Comparison of ENCODE assay signal across 8 mouse cellular contexts in the genomic region with DNA sequence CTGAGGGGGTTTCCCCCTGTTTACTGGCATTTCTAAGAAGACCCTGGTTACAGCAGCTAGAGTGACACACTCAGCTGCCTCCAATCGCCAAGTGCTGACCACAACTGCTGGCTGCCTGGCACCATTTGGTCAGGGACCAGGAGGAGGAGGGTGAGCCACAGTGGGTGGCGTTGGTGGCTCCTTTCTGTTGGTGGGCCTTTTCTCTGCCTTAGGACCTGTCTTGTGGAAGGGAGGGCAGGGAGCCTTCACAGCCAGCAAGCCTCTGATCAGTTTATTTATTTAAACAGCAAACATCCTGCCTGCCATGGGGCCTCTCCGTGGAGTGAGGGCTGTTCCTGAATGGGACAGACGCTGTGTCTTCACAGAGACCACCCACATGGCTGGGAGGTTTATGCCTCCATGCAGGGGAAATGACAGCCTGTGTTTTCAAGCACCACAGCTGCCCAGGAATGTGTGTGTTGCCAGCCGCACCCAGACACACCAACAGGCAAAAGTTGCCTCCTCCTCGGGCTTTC.
DNase-seq lines count a peak whose midpoint lies in the region; ATAC-seq lines count a peak whose summit lies in the region.

No protein-coding gene starts in this region.

- H3K9ac ChIP-seq in limb, embryonic 11.5 days (ENCODE audit: low read length) = no peak overlapping the region

- H3K27ac ChIP-seq in limb, embryonic 11.5 days (replicated peaks; ENCODE audit: low read depth, low read length) = peak overlapping the region; percentile 59

- no peaks in the 10 kb centered on the region for H3K36me3 ChIP-seq in limb, embryonic 11.5 days (ENCODE audit: control insufficient read depth, insufficient read depth, low read length)

- no peaks in the 10 kb centered on the region for H3K27me3 ChIP-seq in limb, embryonic 11.5 days (ENCODE audit: control insufficient read depth, insufficient read depth, low read length)

- H3K9me3 ChIP-seq in limb, embryonic 11.5 days (ENCODE audit: control insufficient read depth, low read length) = no peaks in the 10 kb centered on the region

- no peak overlapping the region for H3K4me2 ChIP-seq in limb, embryonic 11.5 days (ENCODE audit: low read depth, severe bottlenecking)

- H3K4me1 ChIP-seq in limb, embryonic 11.5 days (ENCODE audit: control insufficient read depth, insufficient read depth, low read length) = peaks cover 12% of the 10 kb centered on the region

- peak; percentile 79; the same call in 1 of the 2 replicates for ATAC-seq in limb, embryonic 11.5 days (ENCODE audit: insufficient number of reproducible peaks, low FRiP score, low TSS enrichment, low read depth)

- no peak overlapping the region for H3K4me3 ChIP-seq in limb, embryonic 11.5 days (ENCODE audit: low read depth, low read length)

- 3% methylated on average over 6 of the region's 6 CpGs for WGBS in limb, embryonic 11.5 days

- DNase-seq in layer of hippocampus, adult 9-11 months = peak; percentile 15
- DNase-seq in layer of hippocampus, postnatal 14 days (ENCODE audit: low spot score in 2 of 2) = no peak
- DNase-seq in embryo, embryonic 9.5 days (ENCODE audit: extremely low spot score) = peak; percentile 78
- peak; percentile 69 for DNase-seq in limb, embryonic 11.5 days (ENCODE audit: low spot score)
- DNase-seq in retina, embryonic 14.5 days (ENCODE audit: low spot score) = peak; percentile 75
- no peak for DNase-seq in c-Kit-positive CD71-positive TER-119-positive erythroid progenitor cells, embryonic 14.5 days (ENCODE audit: low spot score)
- DNase-seq in adrenal gland, adult 18-20 months (ENCODE audit: low spot score in 2 of 2) = no peak
- no peak for DNase-seq in adrenal gland, adult (ENCODE audit: inconsistent age in 2 of 2, low spot score in 1 of 2)

Comparison
In these comparisons a context has a peak if more than half of its experiments do, and no peak if none do; other contexts are left out.
1. DNase-seq: peak in layer of hippocampus, adult 9-11 months (single experiment), embryo, embryonic 9.5 days (single experiment), limb, embryonic 11.5 days (single experiment) and retina, embryonic 14.5 days (single experiment); none in layer of hippocampus, postnatal 14 days (0 of 2), c-Kit-positive CD71-positive TER-119-positive erythroid progenitor cells, embryonic 14.5 days (single experiment), adrenal gland, adult 18-20 months (0 of 2) and adrenal gland, adult (0 of 2).